Mouse (Mus musculus) megakaryocyte, embryonic 14.5 days (primary cell): ENCODE results near the gene Ccdc47. TPM values are rescaled to one million over a fixed set of nuclear protein-coding genes. Genes with fewer than 3 reads are reported as not detected.

Experiments
- H3K27me3 ChIP-seq: replicated peaks from 2 replicates; pipeline ENCODE3; 2012; ENCODE audit warnings: inconsistent platforms
- H3K36me3 ChIP-seq: replicated peaks from 2 replicates; pipeline ENCODE3; 2012; ENCODE audit warnings: low read length, inconsistent platforms, mixed read lengths
- H3K4me1 ChIP-seq: 2 replicates; pipeline ENCODE4 v1.6.1; 2012; ENCODE audit warnings: inconsistent platforms
- H3K4me3 ChIP-seq: replicated peaks from 2 replicates; pipeline ENCODE3; 2012; ENCODE audit warnings: moderate library complexity, mild to moderate bottlenecking, inconsistent platforms
- H3K9me3 ChIP-seq: 2 replicates; pipeline ENCODE4 v1.6.1; 2012; ENCODE audit warnings: inconsistent platforms
- FLI1 ChIP-seq: IDR thresholded peaks from 2 replicates; pipeline ENCODE4 v1.6.1; 2012; ENCODE audit warnings: low read length, inconsistent platforms, mixed read lengths
- GATA1 ChIP-seq: IDR thresholded peaks from 3 replicates; pipeline ENCODE4 v1.6.1; 2012; ENCODE audit warnings: mixed read lengths, low read length, inconsistent platforms, borderline replicate concordance
- polyA plus RNA-seq: library from polyadenylated mRNA; stranded (reverse); fragments of >175 nt; gene quantifications from 2 replicates; pipeline ENCODE4 v1.2.3, GENCODE M21; 2012; ENCODE audit warnings: low replicate concordance; ENCODE audit not compliant: insufficient read depth

Gene Ccdc47
- polyA plus RNA-seq, result 1.4 and 4.7 TPM in 2 replicates

- H3K9me3 ChIP-seq, result no peaks in the 10 kb centered on the region
- no peaks in the 10 kb centered on the region for H3K27me3 ChIP-seq
- H3K36me3 ChIP-seq, result peaks cover 33% of the 10 kb centered on the region
- TF ChIP-seq FLI1 (peak; percentile 54; the same call in 1 of the 2 replicates), GATA1 (no peak)
- H3K4me3 ChIP-seq, result peak within 1 kb of the TSS; percentile 100
- peaks cover 46% of the 10 kb centered on the region for H3K4me1 ChIP-seq
Measured at GRCm38 (mm10) chr11:106215927-106216729, at the start of gene Ccdc47. Gene Ccdc47, minus strand, starts transcription at chr11:106216344.

DNA sequence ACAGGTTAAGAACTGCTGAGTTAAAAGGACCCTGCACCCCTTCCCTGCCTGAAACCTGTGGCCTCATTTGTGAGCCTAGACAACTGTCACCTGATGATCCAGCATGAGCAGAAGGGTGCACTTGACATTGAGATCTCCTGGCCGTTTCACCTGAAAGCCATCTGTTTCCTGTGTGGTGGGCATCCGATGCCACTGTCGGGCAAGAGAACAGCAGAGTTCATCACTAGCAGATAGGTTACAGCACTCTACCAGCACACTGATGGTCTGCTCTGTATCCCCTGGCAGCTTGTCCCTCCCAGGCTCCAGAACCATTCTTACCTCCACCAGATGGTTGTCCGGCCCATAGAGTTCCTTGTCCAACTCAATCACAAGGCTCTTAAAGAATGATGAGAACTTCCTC, 49.4 kb upstream of the Ccdc47 start:
- H3K36me3 ChIP-seq, result peaks cover 89% of the 10 kb centered on the region

DNA sequence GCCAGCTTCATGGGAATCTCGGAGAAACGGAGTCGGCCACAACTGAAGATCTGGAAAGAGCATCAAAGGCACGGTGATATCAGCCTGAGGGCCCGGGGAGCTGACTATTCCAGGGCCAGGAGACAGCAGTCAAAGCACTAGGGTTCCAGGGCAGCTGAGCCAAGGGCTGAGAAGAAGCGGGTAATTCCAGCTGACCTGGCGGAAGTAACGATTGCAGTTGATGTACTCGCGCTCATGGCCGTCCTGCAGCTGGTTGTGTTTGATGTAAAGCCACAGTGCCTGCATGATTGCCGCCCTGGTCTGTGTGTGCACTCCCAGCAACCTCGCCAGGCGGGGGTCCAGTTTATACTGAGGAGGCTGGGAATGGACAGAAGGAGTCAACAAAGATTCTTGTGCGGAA, 48.8 kb upstream of the Ccdc47 start:
- Histone ChIP-seq H3K4me3 (peak overlapping the region; percentile 38), H3K27me3 (no peaks in the 10 kb centered on the region), H3K9me3 (no peaks in the 10 kb centered on the region), H3K4me1 (peaks cover 28% of the 10 kb centered on the region), H3K36me3 (peaks cover 89% of the 10 kb centered on the region)
- TF ChIP-seq GATA1 (no peak), FLI1 (no peak)

More for the DNA sequence above, 49.4 kb upstream of the Ccdc47 start:
- no peaks in the 10 kb centered on the region for H3K9me3 ChIP-seq
- H3K4me3 ChIP-seq, result no peak overlapping the region
- H3K4me1 ChIP-seq, result peaks cover 34% of the 10 kb centered on the region
- H3K27me3 ChIP-seq, result no peaks in the 10 kb centered on the region
- TF ChIP-seq GATA1, result no peak
- TF ChIP-seq FLI1, result no peak

GRCm38 (mm10) chr11:106263963-106264362, 47.8 kb upstream of the Ccdc47 start:
- Histone ChIP-seq H3K4me3 (no peak overlapping the region), H3K4me1 (peaks cover 22% of the 10 kb centered on the region), H3K27me3 (no peaks in the 10 kb centered on the region), H3K9me3 (no peaks in the 10 kb centered on the region), H3K36me3 (peaks cover 93% of the 10 kb centered on the region)
- TF ChIP-seq GATA1, result no peak
- no peak for TF ChIP-seq FLI1

GRCm38 (mm10) chr11:106260826-106261450, 44.8 kb upstream of the Ccdc47 start:
- Histone ChIP-seq H3K4me3 (no peak overlapping the region), H3K9me3 (no peaks in the 10 kb centered on the region), H3K36me3 (peaks cover 80% of the 10 kb centered on the region), H3K27me3 (no peaks in the 10 kb centered on the region), H3K4me1 (peaks cover 25% of the 10 kb centered on the region)
- no peak for TF ChIP-seq GATA1
- TF ChIP-seq FLI1, result no peak

DNA sequence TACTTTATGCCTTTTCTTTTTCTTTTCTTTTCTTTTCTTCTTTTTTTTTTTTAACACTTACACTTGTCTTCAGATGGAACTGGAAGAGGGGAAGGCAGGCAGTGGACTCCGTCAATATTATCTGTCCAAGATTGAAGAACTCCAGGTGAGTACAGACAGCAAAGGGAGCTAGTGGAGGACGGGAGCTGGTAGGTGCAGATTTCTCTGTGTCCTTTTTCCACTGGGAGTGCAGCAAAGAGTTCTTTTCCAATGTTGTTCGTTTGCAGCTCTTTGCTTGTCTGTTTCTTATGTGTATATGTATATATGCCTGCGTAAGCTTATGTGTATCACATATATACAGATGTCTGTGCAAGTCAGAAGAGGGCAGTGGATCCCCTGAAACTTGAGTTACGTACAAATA, 40.6 kb upstream of the Ccdc47 start:
- peaks cover 46% of the 10 kb centered on the region for H3K4me1 ChIP-seq
- peaks cover 64% of the 10 kb centered on the region for H3K36me3 ChIP-seq
- TF ChIP-seq FLI1 (no peak), GATA1 (no peak)
- H3K27me3 ChIP-seq, result no peaks in the 10 kb centered on the region
- H3K4me3 ChIP-seq, result peak overlapping the region; percentile 100
- H3K9me3 ChIP-seq, result no peaks in the 10 kb centered on the region

GRCm38 (mm10) chr11:106255685-106256451, 39.7 kb upstream of the Ccdc47 start, which contains the start of the genes Ftsj3 and Psmc5:
Gene Ftsj3, minus strand, starts transcription at chr11:106256079.
Gene Psmc5, plus strand, starts transcription at chr11:106256154.
- Histone ChIP-seq H3K36me3 (peaks cover 64% of the 10 kb centered on the region), H3K9me3 (no peaks in the 10 kb centered on the region), H3K4me3 (peak within 1 kb of the TSS; percentile 100), H3K4me1 (peaks cover 46% of the 10 kb centered on the region), H3K27me3 (no peaks in the 10 kb centered on the region)
- TF ChIP-seq FLI1 (no peak), GATA1 (no peak)

GRCm38 (mm10) chr11:106255174-106255573, 39.0 kb upstream of the Ccdc47 start:
- Histone ChIP-seq H3K36me3 (peaks cover 66% of the 10 kb centered on the region), H3K27me3 (no peaks in the 10 kb centered on the region), H3K4me1 (peaks cover 46% of the 10 kb centered on the region), H3K4me3 (peak overlapping the region; percentile 100), H3K9me3 (no peaks in the 10 kb centered on the region)
- TF ChIP-seq GATA1 (no peak), FLI1 (no peak)

GRCm38 (mm10) chr11:106254767-106255166, 38.6 kb upstream of the Ccdc47 start:
- Histone ChIP-seq H3K9me3 (no peaks in the 10 kb centered on the region), H3K4me3 (peak overlapping the region; percentile 100), H3K4me1 (peaks cover 46% of the 10 kb centered on the region), H3K27me3 (no peaks in the 10 kb centered on the region), H3K36me3 (peaks cover 69% of the 10 kb centered on the region)
- no peak for TF ChIP-seq GATA1
- TF ChIP-seq FLI1, result no peak
